12 mouse cellular contexts compared by ENCODE assay signal in genomic region chr9:60316510-60316909, GRCm38 (mm10).
A peak's percentile ranks its signal among the peaks of the same experiment; 100 is the strongest.
DNase-seq lines count a peak whose midpoint lies in the region; ATAC-seq and TF ChIP-seq lines count a peak whose summit lies in the region.
"Had no signal": no experiment of that assay in that cellular context is flagged by ENCODE, and none has a peak within 500 bp of the region (broad histone marks: within the 10 kb centered on the region; RNA-seq: fewer than 3 reads in every experiment).

No protein-coding gene starts in this region.

- 52% methylated on average over 5 of the region's 5 CpGs for WGBS in kidney, embryonic 14.5 days
- 53% methylated on average over 5 of the region's 5 CpGs for WGBS in intestine, postnatal 0 days

- no peak for ATAC-seq in kidney, embryonic 14.5 days (ENCODE audit: low FRiP score, low TSS enrichment)
- no peak for ATAC-seq in intestine, postnatal 0 days
- no peak for ATAC-seq in megakaryocyte, adult 5-6 weeks (ENCODE audit: poor library complexity, severe bottlenecking)

- TF ChIP-seq CTCF in gastrocnemius, adult 2 months (IDR thresholded peaks at IDR 0.05): no peak
- TF ChIP-seq CTCF in intestine, postnatal 0 days (IDR thresholded peaks at IDR 0.05; ENCODE audit: low read depth): no peak

- H3K9me3 ChIP-seq in kidney, embryonic 14.5 days (ENCODE audit: control insufficient read depth, low read length): no peaks in the 10 kb centered on the region
- H3K9me3 ChIP-seq in intestine, postnatal 0 days (ENCODE audit: control insufficient read depth): no peaks in the 10 kb centered on the region
- H3K9me3 ChIP-seq: liver, embryonic 15.5 days; midbrain, embryonic 10.5 days had no signal

- no peak overlapping the region for H3K4me3 ChIP-seq in kidney, embryonic 14.5 days (ENCODE audit: low read length)
- no peak overlapping the region for H3K4me3 ChIP-seq in gastrocnemius, adult 2 months
- H3K4me3 ChIP-seq in intestine, postnatal 0 days (ENCODE audit: low read depth, low read length): no peak overlapping the region
- H3K4me3 ChIP-seq: liver, embryonic 15.5 days; midbrain, embryonic 10.5 days had no signal

- no peak overlapping the region for H3K4me2 ChIP-seq in kidney, embryonic 14.5 days (replicated peaks; ENCODE audit: low read depth, low read length)
- no peak overlapping the region for H3K4me2 ChIP-seq in intestine, postnatal 0 days (replicated peaks; ENCODE audit: low read depth)
- H3K4me2 ChIP-seq: liver, embryonic 15.5 days had no signal

- no peak overlapping the region for H3K27ac ChIP-seq in kidney, embryonic 14.5 days (ENCODE audit: low read depth, low read length)
- H3K27ac ChIP-seq in gastrocnemius, adult 2 months: peak overlapping the region; percentile 35; the same call in 1 of the 2 replicates
- H3K27ac ChIP-seq in intestine, postnatal 0 days (ENCODE audit: low read depth, low read length): peak overlapping the region; percentile 88
- H3K27ac ChIP-seq: liver, embryonic 15.5 days; midbrain, embryonic 10.5 days had no signal

- no peaks in the 10 kb centered on the region for H3K27me3 ChIP-seq in kidney, embryonic 14.5 days (ENCODE audit: control insufficient read depth, insufficient read depth, low read length)
- H3K27me3 ChIP-seq in intestine, postnatal 0 days (replicated peaks; ENCODE audit: control insufficient read depth, insufficient read depth, low read length): no peaks in the 10 kb centered on the region
- H3K27me3 ChIP-seq: CH12.LX; liver, embryonic 15.5 days had no signal

- H3K4me1 ChIP-seq in kidney, embryonic 14.5 days (ENCODE audit: control insufficient read depth, insufficient read depth, low read length): peaks cover 22% of the 10 kb centered on the region
- peaks cover 40% of the 10 kb centered on the region for H3K4me1 ChIP-seq in intestine, postnatal 0 days (replicated peaks; ENCODE audit: control insufficient read depth, insufficient read depth, low read length)

- DNase-seq in kidney, adult 11 months: peak; percentile 27
- peak; percentile 83 for DNase-seq in gastrocnemius, adult 2 months
- peak; percentile 44 to 52 for DNase-seq in heart, adult 9 months (ENCODE audit: low spot score in 2 of 2)
- no peak for DNase-seq in T-cell, adult 2 months (ENCODE audit: low spot score)
- DNase-seq in adrenal gland, adult 2 months: no peak
- DNase-seq: cerebellum, adult 9-10 months had no signal

- intact Hi-C loops in gastrocnemius, adult 2 months (cut with DNase I): loop anchor here (10.0 kb wide), 1 partner anchor 1338 kb away; no protein-coding TSS in a partner anchor

- no peak overlapping the region for H3K9ac ChIP-seq in kidney, embryonic 14.5 days (ENCODE audit: low read depth, low read length)
- H3K9ac ChIP-seq in intestine, postnatal 0 days (ENCODE audit: low read depth, low read length): no peak overlapping the region
- H3K9ac ChIP-seq: liver, embryonic 15.5 days had no signal

- H3K36me3 ChIP-seq in kidney, embryonic 14.5 days (ENCODE audit: control insufficient read depth, insufficient read depth, low read length): no peaks in the 10 kb centered on the region
- no peaks in the 10 kb centered on the region for H3K36me3 ChIP-seq in intestine, postnatal 0 days (ENCODE audit: control insufficient read depth, insufficient read depth)
- H3K36me3 ChIP-seq: liver, embryonic 15.5 days; midbrain, embryonic 10.5 days had no signal

Comparison
In these comparisons a context has a peak if more than half of its experiments do, and no peak if none do; other contexts are left out.
1. DNase-seq: peak in kidney, adult 11 months (single experiment), gastrocnemius, adult 2 months (single experiment) and heart, adult 9 months (2 of 2); none in T-cell, adult 2 months (single experiment) and adrenal gland, adult 2 months (single experiment).